Mouse (Mus musculus): ENCODE data around the gene Scyl2. TPM values are rescaled to one million over a fixed set of nuclear protein-coding genes. Genes with fewer than 3 reads are reported as not detected.

Gene Scyl2
- polyA plus RNA-seq, 1 experiment: 27.9 TPM

DNA sequence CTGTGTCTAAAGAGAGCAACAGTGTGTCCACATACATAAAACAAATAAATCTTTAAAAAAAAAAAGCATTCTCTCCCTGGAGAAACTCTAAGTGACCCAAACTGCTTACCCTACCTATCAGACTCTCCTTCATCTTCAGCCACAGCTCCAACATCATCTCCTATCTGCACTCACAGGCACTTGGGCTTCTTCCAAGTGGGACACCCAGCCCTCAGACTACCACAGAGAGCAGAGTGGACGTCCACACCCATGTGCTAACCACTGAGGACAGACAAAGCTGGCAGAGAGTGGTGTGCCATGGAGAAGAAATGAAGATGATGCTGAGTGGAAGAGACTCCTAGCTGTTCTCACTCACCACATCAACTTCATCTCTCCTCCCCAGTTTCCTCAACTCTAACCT lies 90.6 kb downstream of the Scyl2 start:
- DNase-seq (ENCODE audit: low spot score): no peak

DNA sequence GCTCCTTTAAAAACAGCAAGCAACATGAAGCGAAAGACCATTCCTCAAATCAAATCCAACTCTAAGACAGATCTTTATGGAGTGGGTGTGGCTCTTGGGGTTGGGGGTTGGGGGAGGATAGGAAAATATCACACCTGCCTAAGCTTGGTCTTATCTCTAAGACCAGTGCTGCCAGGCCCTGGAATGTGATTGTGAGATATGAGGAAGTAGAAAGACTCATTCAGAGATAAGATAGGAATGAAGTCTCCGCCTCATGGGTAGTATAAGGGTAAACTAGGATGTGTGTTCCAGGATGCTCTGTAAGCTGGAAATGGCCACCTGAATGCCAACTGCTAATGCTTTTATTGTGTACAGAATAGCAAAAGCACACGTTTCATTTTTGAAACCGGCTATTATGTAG lies 91.8 kb downstream of the Scyl2 start:
- no peak for DNase-seq (ENCODE audit: low spot score)

DNA sequence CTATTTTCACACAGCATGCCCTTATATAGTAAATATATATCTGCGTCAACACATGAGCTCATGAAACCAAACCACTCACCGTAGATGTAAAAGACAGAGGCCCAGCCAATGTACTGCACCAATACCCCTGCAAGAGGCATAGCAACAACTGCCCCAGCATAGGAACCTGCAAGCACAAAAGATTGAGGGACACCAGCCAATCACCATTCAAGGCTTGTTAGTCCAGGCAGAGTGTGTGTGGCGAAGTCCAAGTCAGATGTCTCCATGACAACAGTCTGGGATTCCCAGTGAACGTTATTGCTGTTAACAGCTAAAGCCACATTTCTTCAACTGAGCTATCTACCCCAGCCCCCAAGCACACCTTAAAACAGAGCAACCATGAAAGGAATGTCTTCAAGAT lies 93.3 kb downstream of the Scyl2 start:
- no peak for DNase-seq (ENCODE audit: low spot score)

DNA sequence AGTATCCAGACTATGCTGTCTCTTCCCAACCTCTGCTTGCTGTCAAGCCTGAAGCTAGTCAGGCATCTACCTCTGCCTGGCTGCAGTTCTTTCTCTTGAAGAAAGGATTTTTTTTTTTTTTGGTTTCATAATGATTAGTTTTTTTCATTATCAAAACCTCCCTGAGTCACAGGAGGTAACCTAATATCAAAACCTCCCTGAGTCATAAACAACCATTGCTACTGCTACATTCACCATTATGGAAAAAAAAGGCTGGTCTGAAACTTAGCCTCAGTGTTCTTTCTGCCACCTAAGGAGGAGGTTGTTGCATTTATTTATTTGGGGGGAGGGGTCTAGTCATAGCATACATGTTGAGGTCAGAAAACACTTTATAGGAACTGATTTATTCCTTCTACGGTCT lies 96.2 kb downstream of the Scyl2 start:
- no peak for DNase-seq (ENCODE audit: low spot score)

Other genes with a start within 250 kb of the Scyl2 start
- 3.5 and 3.6 TPM in 2 replicates for gene Gas2l3, start 242.3 kb downstream of the Scyl2 start, polyA plus RNA-seq (2012; rRNA removed)
- gene Nr1h4, start 152.7 kb downstream of the Scyl2 start, polyA plus RNA-seq (2012; rRNA removed): 2.2 and 2.7 TPM in 2 replicates
- gene Slc17a8, start 65.0 kb downstream of the Scyl2 start, polyA plus RNA-seq (2012; rRNA removed): 0.01 and 0.04 TPM in 2 replicates
- gene Actr6, start 46.0 kb upstream of the Scyl2 start, polyA plus RNA-seq (2012; rRNA removed): 12.0 and 14.4 TPM in 2 replicates
- gene Uhrf1bp1l, start 58.7 kb upstream of the Scyl2 start, polyA plus RNA-seq (2012; rRNA removed): 42.7 and 43.8 TPM in 2 replicates
- gene Anks1b, start 187.2 kb upstream of the Scyl2 start, polyA plus RNA-seq (2012; rRNA removed): 0.16 and 0.29 TPM in 2 replicates